Mouse (Mus musculus): ENCODE results near the gene Vps37b.

Gene Vps37b

DNA sequence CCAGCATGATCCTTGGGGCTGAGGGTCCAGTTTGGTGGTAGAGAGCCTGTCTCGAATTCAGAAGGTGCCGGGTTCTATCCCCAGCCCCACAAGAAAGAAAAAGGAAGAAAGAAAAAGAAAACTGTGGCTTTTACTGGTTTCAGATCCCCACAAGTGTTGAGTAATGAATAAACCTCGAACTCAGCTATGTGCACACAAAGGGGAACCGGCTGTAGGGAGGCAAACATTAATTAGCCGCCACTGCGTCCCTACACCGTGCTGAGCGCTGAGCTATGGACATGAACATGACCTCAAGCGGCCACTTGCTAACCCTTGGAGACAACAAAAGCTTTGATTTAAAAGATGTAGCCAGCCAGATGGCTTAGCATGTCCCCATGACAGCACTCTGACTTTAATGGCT lies 6.9 kb downstream of the Vps37b start:
- no peak for DNase-seq (ENCODE audit: extremely low read depth, low read depth, low spot score)

DNA sequence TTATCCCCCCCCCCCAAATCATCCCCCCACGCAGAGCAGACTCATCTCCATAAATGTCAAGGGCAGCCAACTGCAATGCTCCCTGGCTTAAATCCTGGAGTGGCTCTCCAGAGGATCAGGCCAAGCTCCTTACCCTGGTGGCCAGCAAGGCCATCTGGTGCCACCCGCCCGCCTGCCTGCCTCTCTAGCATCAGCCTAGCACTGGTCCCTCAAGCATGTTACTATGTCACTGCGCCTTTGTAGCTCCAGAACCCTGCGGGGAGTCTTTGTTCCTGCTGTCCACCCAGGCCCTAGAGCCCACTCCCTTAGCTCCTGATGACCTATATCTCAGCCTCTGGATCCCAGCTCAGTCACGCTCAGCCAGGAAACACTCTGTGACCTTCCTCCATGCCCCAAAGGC lies 7.4 kb downstream of the Vps37b start:
- no peak for DNase-seq (ENCODE audit: extremely low read depth, low read depth, low spot score)

DNA sequence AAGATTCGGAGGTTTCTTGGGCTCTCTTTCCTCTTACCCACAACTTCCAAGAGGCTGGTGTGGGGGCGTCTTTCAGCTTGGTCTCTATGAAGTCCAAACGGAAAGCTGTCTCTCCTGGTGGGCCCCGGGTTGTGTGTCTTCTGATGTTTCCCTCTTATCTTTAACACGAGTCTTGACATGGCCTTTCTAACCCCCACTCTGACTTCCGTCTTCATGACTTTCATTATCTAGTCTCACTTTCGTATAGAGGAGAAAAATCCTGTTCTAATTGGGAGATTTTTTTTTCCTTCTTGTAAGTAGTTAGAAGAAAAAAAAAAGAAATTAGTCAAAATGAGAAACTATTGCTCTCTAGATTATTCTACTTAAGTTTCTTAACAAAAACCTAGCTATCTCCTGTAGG lies 9.7 kb downstream of the Vps37b start:
- DNase-seq (ENCODE audit: extremely low read depth, low read depth, low spot score), result no peak

DNA sequence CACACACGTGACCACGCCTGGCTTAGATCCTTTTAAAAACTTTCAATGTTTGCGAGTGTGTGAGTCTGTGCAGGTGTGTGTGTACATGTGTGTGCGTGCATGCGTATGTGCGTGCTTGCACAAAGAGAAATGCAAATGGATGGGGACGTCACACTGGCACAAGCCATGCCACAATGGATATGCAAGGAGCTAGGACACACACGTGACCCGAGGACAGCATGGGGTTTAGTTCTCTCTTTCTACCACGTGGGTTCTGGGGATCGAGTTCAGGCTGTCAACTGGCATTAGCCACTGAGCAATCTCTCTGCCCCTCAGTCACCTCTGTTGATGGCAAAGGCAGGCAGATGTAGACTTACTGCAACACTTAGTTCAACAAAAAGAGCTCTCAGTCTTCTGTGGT lies 10.4 kb downstream of the Vps37b start:
- DNase-seq (ENCODE audit: extremely low read depth, low read depth, low spot score), result no peak

DNA sequence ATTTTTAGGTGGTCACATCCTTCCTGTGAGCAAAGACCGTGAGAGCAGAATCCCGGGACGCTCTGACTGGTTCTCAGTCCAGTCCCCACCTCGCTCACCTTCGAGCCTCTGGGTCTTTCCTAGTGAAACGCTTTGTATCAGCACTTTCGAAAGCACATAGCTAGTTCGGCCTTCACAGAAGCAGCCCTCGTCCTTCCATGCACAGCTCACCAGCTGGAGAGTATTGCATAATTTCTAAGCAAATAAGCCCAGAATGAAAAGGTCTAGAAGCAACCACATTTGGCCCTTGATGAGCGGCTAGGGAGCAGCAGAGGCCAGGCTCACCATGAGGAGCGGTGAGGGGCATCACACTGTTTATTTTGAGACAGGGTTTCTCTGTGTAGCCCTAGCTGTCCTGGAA lies 10.9 kb downstream of the Vps37b start:
- no peak for DNase-seq (ENCODE audit: extremely low read depth, low read depth, low spot score)

DNA sequence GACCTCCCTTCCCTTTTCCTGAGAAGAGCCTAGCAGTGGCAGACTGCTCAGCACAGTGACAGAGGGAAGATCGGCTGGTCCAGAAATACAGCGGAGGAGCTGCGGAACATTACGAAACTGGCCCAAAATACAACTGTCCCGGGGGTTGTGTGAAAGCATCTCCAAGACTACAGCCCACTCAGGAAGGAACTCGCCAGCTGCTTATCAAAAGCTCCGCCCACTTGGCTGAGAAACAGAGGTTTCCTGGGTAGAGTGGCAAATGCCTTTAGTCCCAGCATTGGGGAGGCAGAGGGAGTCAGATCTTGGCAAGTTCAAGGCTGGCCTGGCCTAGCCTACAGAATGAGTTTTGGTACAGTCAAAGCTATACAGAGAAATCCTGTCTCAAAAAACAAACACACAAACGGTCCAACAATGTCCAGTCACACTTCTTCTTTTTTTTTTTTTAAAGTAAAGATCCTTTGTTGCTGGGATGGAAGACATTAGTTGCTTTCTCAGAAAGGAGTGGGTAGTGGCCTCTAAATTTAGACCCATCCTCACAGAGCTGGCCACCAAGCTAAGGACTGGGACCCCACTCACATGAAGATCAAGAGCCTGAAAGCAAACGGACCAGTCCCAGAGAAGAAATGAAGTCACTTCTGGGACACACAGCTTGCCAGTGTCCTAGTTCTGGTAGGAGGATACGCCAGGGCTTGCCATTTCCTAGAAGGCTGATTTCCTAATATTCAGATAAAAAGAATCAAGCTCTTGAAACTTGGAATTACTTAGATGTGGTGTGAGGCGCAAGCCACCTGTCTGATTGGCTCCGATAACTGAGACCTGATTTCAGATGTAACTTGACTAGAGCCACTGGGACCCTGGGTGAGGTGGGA lies 12.5 kb downstream of the Vps37b start:
- no peak for DNase-seq (ENCODE audit: extremely low read depth, low read depth, low spot score)

DNA sequence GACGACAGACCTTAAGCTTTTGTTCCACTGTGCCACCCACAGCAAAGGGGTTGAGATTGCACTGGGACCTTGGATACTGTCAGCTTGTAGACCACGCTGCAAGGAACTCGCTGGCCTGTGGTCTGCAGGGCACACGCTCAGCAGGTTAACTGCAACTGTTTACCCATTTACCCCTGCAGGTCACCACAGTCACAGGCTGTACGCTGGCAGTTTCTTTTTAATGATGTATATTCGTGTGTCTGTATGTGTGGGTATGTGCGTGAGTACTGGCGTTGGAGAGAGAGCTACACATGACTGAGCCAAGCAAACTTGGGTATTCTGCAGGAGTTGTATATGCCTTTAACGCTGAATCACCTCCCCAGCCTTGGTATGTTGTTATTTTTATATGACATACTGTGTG lies 13.4 kb downstream of the Vps37b start:
- DNase-seq (ENCODE audit: extremely low read depth, low read depth, low spot score), result no peak

DNA sequence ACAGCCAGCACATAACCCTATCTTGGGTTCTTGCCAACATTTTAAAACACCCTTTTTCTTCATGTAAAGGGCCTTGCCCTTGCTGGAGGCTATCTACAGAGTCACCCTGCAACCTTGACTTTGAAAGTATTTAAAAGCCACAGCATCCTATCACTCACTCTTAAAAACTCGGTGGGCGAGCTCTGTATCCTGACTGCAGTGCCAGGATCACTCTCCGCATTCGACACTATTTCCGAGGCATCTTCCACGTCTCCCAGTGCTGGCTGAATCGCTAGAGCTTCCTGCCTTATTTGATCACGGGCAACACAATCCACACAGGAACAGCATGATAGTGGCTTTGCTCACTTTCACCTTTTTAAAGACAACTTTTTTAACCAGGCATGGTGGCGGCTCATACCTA lies 14.1 kb downstream of the Vps37b start:
- DNase-seq (ENCODE audit: extremely low read depth, low read depth, low spot score), result no peak

DNA sequence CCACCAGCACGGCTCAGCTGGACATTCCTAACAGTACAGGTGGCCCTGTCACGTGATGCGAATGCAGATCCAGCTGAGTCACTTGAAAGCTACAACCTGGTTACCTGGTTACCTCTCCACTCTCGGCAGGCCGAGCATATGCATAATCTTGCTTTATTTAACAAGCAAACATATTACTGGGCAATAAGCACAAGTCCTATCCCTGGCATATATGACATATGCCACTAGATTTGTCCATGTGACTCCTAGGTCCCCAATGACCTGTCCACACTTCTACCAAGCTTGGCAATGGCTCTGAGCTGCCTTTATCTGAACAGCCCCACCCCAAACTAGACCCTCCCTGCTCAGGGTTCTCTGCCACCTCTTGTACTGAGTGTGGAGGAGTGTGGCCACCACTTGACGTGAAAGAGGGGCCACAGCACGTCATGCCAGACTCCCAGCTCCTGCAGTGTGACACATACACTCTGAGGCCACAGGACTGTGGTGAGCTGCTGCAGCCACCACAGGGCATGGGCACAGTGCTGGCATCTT lies 15.7 kb downstream of the Vps37b start:
- DNase-seq (ENCODE audit: extremely low read depth, low read depth, low spot score), result no peak

DNA sequence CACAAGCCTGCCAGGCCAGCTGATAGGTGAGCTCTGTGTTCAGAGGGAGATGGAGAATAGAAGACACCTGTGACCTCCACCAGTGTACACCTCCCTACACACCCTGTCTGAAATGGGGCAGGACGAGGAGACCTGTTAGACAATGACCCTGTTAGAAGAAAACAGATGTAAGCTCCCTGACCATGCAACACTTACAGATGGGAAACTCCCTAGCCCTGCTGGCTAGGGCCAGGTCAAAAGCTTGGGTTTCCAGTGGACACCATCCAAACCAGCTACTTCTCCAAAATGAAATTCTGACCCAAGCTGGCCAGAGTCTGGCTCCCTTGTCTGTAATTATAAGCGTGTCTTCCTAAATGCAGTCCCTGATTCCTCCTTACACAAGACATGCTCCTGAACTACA lies 16.3 kb downstream of the Vps37b start:
- DNase-seq (ENCODE audit: extremely low read depth, low read depth, low spot score), result no peak

DNA sequence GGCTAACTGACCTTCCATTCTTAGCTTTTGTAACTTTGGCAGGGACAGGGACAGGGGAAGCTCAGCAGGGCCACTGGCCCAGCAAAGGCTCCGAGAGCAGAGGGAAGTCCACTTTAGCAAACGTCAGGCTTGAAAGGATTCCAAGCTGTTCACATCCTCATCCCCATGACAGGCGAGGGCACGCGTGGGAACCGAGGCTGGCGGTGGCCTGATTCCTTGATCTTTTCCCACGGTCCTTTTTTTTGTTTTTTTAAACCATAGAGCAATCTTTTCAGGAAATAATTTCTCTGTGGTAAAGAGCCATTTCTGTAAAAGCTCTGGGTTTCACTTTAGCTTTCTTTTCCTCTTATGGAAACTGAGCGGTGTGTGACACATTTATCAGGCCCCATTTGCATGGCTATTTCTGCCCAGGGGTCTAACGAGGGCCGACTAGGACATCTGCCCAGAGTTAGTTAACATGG lies 17.2 kb downstream of the Vps37b start:
- DNase-seq (ENCODE audit: extremely low read depth, low read depth, low spot score), result no peak

DNA sequence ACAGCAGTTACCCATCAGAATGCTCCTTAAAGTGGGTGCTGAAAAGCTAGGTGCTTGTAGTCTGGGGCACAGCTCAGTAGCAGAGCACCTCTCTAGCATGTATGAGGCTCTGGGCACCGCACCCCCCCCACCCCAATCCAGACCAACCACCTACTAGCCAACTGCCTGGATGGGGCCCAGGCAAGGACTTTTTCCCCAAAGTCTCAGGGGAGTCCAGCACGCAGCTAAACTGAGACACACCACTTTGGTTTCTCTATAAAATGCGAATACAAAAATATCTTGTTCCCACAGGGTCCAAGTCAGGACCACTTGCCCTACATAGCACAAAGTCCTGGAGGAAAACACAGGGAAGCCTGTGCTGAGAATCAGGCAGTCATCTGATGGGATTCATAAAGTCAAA lies 17.9 kb downstream of the Vps37b start:
- no peak for DNase-seq (ENCODE audit: extremely low read depth, low read depth, low spot score)

DNA sequence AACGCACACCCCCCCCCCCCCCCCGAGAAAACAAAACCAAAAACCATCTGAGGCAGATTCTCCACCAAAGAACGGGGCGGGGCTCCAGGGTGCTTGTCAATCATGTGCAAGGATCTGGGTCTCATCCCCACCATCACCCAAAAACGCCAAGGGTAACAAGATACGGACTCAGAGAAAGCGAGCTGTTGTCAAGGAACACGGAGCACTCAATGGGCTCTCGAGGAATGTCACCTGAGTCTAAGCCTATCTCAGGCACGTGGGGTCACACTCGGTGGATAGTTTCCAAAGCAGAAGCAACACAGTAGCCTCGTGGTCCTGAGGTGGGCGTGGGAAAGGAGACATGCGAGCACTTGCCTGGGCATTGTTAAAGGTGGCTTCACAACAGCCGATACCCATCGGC lies 18.3 kb downstream of the Vps37b start:
- DNase-seq (ENCODE audit: extremely low read depth, low read depth, low spot score), result no peak

DNA sequence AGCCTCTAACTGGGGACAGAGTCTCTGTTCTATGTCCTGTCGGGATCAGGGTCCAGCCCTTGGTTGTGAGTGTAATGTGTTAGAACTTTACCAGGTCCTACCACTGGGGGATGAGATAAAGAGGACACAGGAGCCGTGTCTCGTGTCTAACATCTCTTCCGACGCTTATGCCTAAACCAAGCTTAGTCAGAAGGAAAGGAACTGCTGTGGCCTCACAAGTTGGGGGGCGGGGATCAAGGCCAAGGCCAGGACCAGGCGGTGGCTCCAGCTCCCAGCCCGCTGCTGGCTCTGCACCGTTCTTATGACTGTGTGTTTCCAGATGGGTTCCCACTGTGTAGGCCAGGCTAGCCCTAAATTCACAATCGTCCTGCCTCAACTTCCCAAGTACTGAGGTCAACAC lies 19.2 kb downstream of the Vps37b start:
- DNase-seq (ENCODE audit: extremely low read depth, low read depth, low spot score), result no peak

DNA sequence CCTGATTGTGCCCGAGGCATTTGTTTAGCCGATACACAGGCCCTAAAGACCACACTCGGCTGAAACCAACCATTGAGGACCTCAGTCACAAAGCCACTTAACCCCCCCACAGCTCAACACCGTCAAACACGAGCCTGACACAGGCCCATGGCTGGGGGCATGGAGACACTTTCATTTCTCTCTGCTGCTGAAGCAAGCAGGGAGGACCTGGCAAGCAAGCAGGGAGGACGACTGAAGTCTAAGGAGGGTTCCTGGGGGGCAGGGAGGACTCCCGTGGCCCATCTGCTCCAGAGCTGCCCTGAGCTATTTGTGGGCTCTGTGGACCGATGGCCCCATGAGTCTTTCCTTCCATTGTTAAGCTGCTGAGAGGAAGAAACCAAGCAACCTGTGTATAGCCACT lies 20.1 kb downstream of the Vps37b start:
- no peak for DNase-seq (ENCODE audit: extremely low read depth, low read depth, low spot score)

DNA sequence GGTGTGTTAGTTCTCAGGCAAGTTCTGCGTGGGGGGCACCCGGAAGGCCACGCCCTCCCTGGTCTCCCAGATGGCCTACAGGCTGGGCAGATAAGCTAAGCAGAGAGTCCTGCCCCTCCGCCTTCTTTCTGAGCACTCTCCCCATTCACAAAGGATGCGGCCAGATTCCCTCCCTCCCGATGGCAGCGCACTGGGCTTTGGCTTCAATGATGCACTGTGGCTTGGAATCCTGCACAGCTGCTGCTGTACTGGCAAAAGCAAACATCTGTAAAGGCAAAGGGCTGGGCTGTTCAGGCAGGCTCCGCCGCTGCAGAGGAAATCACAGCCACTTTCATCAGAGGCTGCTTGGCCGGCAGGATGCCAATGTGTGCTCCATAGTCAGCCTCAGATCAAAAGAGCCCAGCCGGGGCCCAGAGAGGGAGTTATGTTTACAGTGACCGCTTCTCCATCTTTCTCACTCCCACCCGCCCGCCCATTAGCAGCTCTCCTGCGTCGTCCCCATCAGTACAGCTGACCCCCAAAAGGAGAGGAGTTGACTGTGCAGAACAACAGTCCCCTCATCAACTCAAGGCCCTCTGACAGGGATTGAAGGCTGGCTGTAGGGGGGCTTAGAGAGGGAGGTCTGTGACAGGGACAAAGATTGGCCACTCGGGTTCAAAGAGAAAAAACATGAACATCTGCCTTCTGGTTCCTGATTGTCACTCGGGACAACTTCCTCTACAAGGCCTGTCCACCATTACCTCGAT lies 21.0 kb downstream of the Vps37b start:
- DNase-seq (ENCODE audit: extremely low read depth, low read depth, low spot score), result no peak

DNA sequence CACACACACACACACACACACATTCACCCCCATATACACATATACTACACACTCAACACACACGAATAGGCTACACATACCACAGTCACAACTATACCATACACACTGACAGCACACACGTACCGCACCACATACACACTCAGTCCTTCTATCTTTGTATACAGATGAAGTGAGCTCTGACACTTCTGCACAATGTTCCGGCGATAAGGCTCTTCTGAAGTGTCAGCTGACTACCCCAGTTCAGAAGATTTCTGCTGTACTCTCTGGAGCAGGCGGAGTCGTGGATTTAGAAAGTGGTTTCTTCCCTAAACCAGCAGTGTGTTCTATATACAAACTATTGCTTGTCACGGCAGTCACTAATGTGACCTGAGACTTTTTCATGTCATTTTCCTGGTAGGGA lies 22.0 kb downstream of the Vps37b start:
- DNase-seq (ENCODE audit: extremely low read depth, low read depth, low spot score), result no peak

DNA sequence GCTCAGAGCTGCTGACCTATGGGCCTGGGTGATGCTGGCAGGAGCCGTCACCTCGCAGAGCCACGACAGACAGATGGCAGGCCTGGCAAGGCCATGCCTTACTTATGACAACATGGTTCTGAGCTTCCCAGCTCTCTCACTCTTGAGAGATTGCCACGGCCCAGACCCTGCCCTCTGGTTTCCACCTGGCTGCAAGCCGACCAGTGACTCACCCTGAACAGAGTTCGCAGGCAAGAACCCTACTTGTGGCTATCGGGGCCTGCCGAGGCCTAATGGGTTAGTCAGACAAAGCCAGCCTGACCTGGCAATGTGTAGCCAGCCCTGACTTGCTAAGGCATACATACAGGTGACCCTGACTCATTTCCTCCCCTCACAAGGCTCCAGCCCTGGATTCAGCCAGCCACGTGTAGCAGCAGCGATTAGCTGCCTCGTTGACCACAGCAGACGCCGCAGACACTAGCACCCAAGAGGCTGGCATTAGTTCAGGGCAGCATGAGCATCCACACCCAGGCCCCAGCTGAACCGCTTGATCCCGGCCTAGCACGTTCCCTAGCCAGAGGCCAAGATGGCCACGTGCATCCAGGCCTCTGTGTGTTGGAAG lies 25.1 kb downstream of the Vps37b start:
- DNase-seq (ENCODE audit: extremely low read depth, low read depth, low spot score), result no peak

DNA sequence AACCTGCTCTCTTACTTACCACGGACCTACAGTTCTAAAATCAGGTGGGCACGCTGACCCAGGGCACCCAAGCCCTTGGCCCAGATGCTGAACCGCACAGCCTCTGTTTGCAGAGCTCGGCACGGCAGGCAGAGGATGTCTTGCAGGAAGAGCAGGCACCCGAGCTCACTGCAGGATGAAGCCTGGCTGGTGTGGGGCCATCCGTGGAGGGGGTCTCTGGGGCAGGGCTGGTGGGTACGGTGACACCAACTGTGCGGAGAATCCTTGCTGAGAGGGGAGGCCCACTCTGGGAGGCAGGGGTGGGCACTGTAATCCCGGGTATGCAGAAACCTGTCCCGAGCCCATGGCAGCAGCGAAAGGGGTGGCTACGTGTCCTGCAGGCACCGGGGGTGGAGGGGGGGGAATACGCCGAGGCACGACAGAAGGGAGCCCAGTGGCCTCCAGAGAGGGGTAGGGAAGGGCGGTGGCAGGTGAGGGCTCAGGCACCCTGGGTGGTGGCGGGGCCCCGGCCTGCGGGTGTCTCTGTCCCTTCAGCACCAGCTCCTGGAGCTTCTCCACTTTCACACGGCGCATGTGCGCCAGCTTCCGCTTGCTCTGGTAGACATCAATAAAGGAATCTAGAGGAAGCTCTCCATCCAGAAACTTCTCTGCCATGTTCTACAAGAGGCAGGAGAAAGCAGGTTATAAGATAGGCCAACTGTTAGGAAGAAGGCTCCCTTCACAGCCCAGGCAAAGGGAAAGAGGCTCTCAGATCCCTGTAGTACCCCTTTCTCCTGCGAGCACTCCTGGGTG lies 25.8 kb downstream of the Vps37b start:
- DNase-seq (ENCODE audit: extremely low read depth, low read depth, low spot score), result no peak

DNA sequence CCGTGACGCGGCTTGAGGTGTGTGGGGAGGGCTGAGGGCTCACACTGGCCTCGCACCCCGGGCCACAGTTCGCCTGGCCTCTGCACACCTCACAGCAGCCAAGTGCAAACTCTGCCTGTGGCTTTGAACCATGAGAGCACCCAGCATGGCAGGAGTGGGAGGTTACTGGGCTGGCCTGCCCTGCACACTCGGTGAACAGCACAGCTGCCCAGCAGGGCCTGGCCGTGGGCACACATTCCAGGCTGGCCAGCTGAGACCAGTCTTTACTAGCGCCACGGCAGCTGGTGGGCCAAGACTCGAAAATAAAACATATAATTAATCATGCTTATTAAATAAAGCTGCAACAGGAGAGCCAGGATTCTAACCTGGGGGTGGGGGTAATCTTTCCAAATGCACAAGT lies 26.5 kb downstream of the Vps37b start:
- DNase-seq (ENCODE audit: extremely low read depth, low read depth, low spot score), result no peak

DNA sequence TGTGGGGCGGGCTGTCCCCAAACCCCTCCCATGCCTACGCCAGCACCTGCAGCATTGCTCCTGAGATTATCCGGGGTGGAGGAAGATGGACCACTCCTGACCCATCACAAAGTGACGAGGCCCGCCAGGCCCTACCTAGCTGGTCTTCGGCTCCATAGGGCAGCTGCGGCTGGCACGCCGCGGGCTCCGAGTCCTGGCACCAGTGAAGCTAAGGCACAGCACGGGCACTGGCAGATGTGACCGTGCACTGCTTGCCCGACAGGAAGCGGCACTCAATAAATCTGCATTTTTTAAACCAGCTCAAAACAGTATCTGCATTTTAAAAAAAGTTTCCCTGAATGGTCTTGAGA lies 26.9 kb downstream of the Vps37b start:
- no peak for DNase-seq (ENCODE audit: extremely low read depth, low read depth, low spot score)
